Mouse (Mus musculus): ENCODE data around the gene Gpr61. TPM values are rescaled to one million over a fixed set of nuclear protein-coding genes. Genes with fewer than 3 reads are reported as not detected.

Gpr61 gene
- total and polyA plus RNA-seq, 2 experiments from 2014 or later: 6.8 to 12.2 TPM

DNA sequence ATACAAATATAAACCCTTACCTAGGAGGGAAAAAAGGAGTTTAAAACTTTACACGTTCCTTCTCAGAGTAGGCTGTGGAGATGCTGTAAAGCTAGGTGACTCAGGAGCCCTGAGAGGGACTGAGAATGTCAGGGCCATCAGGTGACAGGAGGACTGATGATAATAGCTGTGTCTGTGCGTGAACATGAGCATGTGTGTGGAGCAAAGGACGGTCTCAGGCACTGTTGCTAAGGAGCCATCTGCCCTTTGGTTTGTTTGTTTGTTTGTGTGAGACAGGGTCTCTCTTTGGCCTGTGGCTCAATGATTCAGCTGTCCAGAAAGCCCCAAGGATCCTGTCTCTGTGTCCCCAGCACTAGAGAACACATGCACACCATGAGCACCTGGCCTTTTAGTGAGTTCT, 33.6 kb downstream of the Gpr61 start:
- Histone ChIP-seq H3K27me3 (ENCODE audit: insufficient read depth, low read length) (no peaks in the 10 kb centered on the region), H3K9ac (replicated peaks; ENCODE audit: low read length) (no peak overlapping the region), H3K36me3 (ENCODE audit: insufficient read depth, low read length) (peaks cover 24% of the 10 kb centered on the region; the same call in 1 of the 2 replicates), H3K4me1 (ENCODE audit: insufficient read depth, low read length) (no peaks in the 10 kb centered on the region), H3K4me3 (ENCODE audit: low read length) (no peak overlapping the region), H3K27ac (no peak overlapping the region), H3K4me2 (ENCODE audit: low read depth, low read length) (no peak overlapping the region), H3K9me3 (ENCODE audit: low read length) (no peaks in the 10 kb centered on the region)
- no peak for TF ChIP-seq CTCF (IDR thresholded peaks at IDR 0.05; ENCODE audit: low read depth)
- WGBS: 65% methylated on average over 3 of the region's 3 CpGs
- ATAC-seq: no peak
- no peak for DNase-seq (ENCODE audit: low spot score)

DNA sequence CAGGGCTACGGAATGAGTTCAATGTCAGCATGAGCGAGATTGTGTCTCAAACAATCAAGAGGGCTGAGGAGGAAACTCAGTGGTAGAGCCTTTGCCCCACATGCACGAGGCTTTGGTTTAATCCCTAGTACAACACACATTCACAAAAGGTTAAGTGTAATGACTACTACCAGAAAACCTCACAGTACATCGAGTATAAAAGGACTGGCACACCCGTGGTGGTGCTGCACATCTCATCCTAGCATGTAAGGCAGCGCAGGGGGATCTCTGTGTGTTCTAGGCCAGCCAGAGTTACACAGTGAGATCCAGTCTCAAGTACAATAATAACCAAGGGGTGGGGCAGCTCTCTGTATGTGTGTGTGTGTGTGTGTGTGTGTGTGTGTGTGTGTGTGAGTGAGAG, 37.2 kb downstream of the Gpr61 start:
- no peaks in the 10 kb centered on the region for H3K4me1 ChIP-seq (ENCODE audit: insufficient read depth, low read length)
- ATAC-seq: no peak
- no peak overlapping the region for H3K4me2 ChIP-seq (ENCODE audit: low read depth, low read length)
- no peaks in the 10 kb centered on the region for H3K9me3 ChIP-seq (ENCODE audit: low read length)
- H3K36me3 ChIP-seq (ENCODE audit: insufficient read depth, low read length): peaks cover 25% of the 10 kb centered on the region; the same call in 1 of the 2 replicates
- no peak overlapping the region for H3K27ac ChIP-seq
- 95% methylated on average over 6 of the region's 6 CpGs for WGBS
- no peak for DNase-seq (ENCODE audit: low spot score)
- H3K27me3 ChIP-seq (ENCODE audit: insufficient read depth, low read length): no peaks in the 10 kb centered on the region
- no peak for TF ChIP-seq CTCF (IDR thresholded peaks at IDR 0.05; ENCODE audit: low read depth)
- H3K9ac ChIP-seq (replicated peaks; ENCODE audit: low read length): no peak overlapping the region
- no peak overlapping the region for H3K4me3 ChIP-seq (ENCODE audit: low read length)

DNA sequence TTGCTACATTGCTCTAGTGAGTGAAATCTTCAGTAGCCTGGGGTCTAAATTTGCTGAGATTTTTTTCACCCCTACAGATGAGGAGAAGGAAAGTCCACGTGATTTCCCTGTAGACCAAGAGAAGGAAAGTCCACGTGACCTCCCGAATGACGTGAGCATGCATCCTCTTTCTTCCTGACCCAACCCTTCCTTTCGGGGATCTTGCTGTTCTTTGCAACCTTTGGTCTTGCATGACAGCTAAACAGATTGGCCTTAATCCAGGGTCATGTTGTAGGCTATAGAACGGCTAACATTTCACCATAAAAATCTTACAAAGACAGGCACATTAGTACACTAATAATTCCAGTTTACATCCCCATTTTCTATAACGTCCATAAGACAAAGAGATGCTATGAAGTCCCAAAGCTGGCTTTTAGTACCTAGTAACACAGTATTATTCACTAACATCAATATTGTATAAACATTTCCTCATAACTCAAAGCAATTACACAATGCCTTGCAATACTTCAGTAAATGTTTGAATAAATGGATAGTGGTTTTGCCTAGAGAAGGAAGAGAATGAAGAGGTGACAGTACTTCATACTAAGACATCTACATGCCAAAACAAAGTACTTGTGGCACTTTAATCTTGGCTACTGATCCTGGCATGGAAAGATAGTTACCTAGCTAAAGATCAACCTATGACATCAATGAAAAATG, 40.9 kb downstream of the Gpr61 start:
- H3K27me3 ChIP-seq (ENCODE audit: insufficient read depth, low read length): no peaks in the 10 kb centered on the region
- H3K4me3 ChIP-seq (ENCODE audit: low read length): no peak overlapping the region
- no peak overlapping the region for H3K9ac ChIP-seq (replicated peaks; ENCODE audit: low read length)
- ATAC-seq (no peak), DNase-seq (ENCODE audit: low spot score) (no peak)
- no peaks in the 10 kb centered on the region for H3K4me1 ChIP-seq (ENCODE audit: insufficient read depth, low read length)
- peaks cover 33% of the 10 kb centered on the region; the same call in 1 of the 2 replicates for H3K36me3 ChIP-seq (ENCODE audit: insufficient read depth, low read length)
- no peak overlapping the region for H3K27ac ChIP-seq
- H3K4me2 ChIP-seq (ENCODE audit: low read depth, low read length): no peak overlapping the region
- 90% methylated on average over 7 of the region's 7 CpGs for WGBS
- no peaks in the 10 kb centered on the region for H3K9me3 ChIP-seq (ENCODE audit: low read length)
- no peak for TF ChIP-seq CTCF (IDR thresholded peaks at IDR 0.05; ENCODE audit: low read depth)

DNA sequence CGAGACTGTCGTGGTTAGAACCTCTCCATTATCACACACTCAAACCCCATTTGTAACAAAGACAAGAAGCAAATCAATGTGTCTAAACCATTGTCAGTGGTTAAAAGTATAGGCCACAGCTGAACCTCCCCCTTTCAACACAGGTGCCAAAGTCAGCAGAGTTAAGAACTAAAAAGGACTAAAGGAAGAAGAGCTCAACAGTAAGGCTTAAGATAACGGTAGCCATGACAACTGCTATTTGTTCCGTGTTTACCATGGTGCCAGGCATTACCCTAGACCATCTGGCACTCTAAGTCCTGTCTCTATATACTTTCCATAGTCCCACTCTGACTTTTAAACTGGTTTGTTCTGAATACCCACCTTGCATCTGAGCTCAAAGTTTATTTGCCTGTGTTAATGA, 42.0 kb downstream of the Gpr61 start:
- H3K9ac ChIP-seq (replicated peaks; ENCODE audit: low read length): no peak overlapping the region
- no peak overlapping the region for H3K4me3 ChIP-seq (ENCODE audit: low read length)
- no peak for TF ChIP-seq CTCF (IDR thresholded peaks at IDR 0.05; ENCODE audit: low read depth)
- 73% methylated on average over 4 of the region's 4 CpGs for WGBS
- H3K36me3 ChIP-seq (ENCODE audit: insufficient read depth, low read length): peaks cover 22% of the 10 kb centered on the region; the same call in 1 of the 2 replicates
- ATAC-seq (no peak), DNase-seq (ENCODE audit: low spot score) (no peak)
- H3K27me3 ChIP-seq (ENCODE audit: insufficient read depth, low read length): no peaks in the 10 kb centered on the region
- H3K4me2 ChIP-seq (ENCODE audit: low read depth, low read length): no peak overlapping the region
- H3K4me1 ChIP-seq (ENCODE audit: insufficient read depth, low read length): no peaks in the 10 kb centered on the region
- H3K27ac ChIP-seq: no peak overlapping the region
- H3K9me3 ChIP-seq (ENCODE audit: low read length): no peaks in the 10 kb centered on the region

DNA sequence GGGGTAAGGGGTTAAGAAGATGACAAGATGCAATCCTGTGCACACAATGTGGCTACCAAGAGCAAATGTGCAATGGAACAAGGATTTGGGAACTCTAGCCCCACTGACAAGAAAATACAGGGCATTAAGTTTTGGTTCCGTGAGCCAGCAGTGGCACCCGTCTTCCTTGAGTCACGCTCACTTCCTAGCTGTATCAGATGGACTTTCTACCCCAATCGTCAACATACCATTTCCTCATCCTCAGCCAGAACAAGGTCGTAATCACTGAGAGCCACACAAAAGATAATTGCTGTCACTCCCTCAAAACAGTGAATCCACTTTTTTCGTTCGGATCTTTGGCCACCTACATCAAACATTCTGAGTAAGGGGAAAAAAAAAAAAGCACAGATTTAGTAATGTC, 42.4 kb downstream of the Gpr61 start:
- no peak for DNase-seq (ENCODE audit: low spot score)
- Histone ChIP-seq H3K27me3 (ENCODE audit: insufficient read depth, low read length) (no peaks in the 10 kb centered on the region), H3K36me3 (ENCODE audit: insufficient read depth, low read length) (peaks cover 18% of the 10 kb centered on the region; the same call in 1 of the 2 replicates), H3K27ac (no peak overlapping the region), H3K4me3 (ENCODE audit: low read length) (no peak overlapping the region), H3K9me3 (ENCODE audit: low read length) (no peaks in the 10 kb centered on the region), H3K4me2 (ENCODE audit: low read depth, low read length) (no peak overlapping the region), H3K9ac (replicated peaks; ENCODE audit: low read length) (no peak overlapping the region), H3K4me1 (ENCODE audit: insufficient read depth, low read length) (no peaks in the 10 kb centered on the region)
- 89% methylated on average over 7 of the region's 7 CpGs for WGBS
- TF ChIP-seq CTCF (IDR thresholded peaks at IDR 0.05; ENCODE audit: low read depth): no peak
- no peak for ATAC-seq

DNA sequence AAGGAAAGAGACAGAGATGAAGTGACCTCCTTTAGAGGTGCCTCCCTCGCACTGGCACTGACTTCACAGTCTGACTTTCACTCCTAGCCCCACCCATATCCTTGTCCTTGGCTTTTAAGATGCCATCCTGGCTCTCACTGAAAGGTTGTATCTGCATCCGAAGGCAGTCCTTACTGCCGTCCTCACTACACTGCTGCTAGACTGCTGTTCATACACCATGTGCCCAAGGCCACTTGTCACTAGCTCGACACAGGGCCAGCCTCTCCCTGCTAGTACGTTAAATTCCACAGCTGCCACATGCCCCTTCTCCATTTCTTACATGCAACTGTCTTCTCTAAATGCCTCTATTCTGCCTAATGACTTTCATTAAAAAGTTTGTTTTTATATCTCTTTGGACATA, 43.4 kb downstream of the Gpr61 start:
- ATAC-seq: 0 out of 2 replicates have a peak, but pooled peaks have one; percentile 35
- no peak for DNase-seq (ENCODE audit: low spot score)
- Histone ChIP-seq H3K9me3 (ENCODE audit: low read length) (no peaks in the 10 kb centered on the region), H3K36me3 (ENCODE audit: insufficient read depth, low read length) (peaks cover 15% of the 10 kb centered on the region; the same call in 1 of the 2 replicates), H3K4me3 (ENCODE audit: low read length) (no peak overlapping the region), H3K4me1 (ENCODE audit: insufficient read depth, low read length) (no peaks in the 10 kb centered on the region), H3K4me2 (ENCODE audit: low read depth, low read length) (no peak overlapping the region), H3K9ac (replicated peaks; ENCODE audit: low read length) (no peak overlapping the region), H3K27me3 (ENCODE audit: insufficient read depth, low read length) (no peaks in the 10 kb centered on the region), H3K27ac (no peak overlapping the region)
- 79% methylated on average over 5 of the region's 5 CpGs for WGBS
- no peak for TF ChIP-seq CTCF (IDR thresholded peaks at IDR 0.05; ENCODE audit: low read depth)

DNA sequence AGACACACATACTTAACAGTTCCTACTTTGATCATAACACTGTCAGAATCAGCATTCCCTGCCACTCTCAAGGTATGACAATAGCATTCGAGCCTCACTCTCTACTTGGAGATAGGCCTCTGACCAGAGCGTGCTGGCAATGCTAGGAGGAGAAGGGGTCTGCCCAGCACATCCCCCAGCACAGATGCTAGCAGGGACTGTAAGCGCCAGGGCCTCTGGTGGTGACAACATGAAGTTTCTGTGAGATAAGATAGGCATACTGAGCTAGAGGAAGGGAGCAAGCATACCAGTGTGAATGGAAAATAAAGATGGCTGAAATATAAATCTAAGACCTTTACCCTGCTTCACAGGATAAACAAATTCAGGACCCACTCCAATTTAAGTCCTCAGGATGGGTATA, 49.4 kb downstream of the Gpr61 start:
- DNase-seq (ENCODE audit: low spot score) (no peak), ATAC-seq (0 out of 2 replicates have a peak, but pooled peaks have one; percentile 59)
- 87% methylated on average over 3 of the region's 3 CpGs for WGBS

More for the DNA sequence above, 49.4 kb downstream of the Gpr61 start:
- no peak overlapping the region for H3K4me2 ChIP-seq (ENCODE audit: low read depth, low read length)
- peak; percentile 19; the same call in 1 of the 2 replicates for TF ChIP-seq CTCF (IDR thresholded peaks at IDR 0.05; ENCODE audit: low read depth)
- no peak overlapping the region for H3K9ac ChIP-seq (replicated peaks; ENCODE audit: low read length)
- H3K36me3 ChIP-seq (ENCODE audit: insufficient read depth, low read length): no peaks in the 10 kb centered on the region; the same call in 1 of the 2 replicates
- H3K27me3 ChIP-seq (ENCODE audit: insufficient read depth, low read length): no peaks in the 10 kb centered on the region
- no peak overlapping the region for H3K4me3 ChIP-seq (ENCODE audit: low read length)
- H3K9me3 ChIP-seq (ENCODE audit: low read length): no peaks in the 10 kb centered on the region
- no peaks in the 10 kb centered on the region for H3K4me1 ChIP-seq (ENCODE audit: insufficient read depth, low read length)
- no peak overlapping the region for H3K27ac ChIP-seq

Measured in hindbrain, postnatal 0 days (tissue).